Mouse (Mus musculus): ENCODE data around the gene Kifc3.
A peak's percentile ranks its signal among the peaks of the same experiment; 100 is the strongest.

Kifc3 gene

DNA sequence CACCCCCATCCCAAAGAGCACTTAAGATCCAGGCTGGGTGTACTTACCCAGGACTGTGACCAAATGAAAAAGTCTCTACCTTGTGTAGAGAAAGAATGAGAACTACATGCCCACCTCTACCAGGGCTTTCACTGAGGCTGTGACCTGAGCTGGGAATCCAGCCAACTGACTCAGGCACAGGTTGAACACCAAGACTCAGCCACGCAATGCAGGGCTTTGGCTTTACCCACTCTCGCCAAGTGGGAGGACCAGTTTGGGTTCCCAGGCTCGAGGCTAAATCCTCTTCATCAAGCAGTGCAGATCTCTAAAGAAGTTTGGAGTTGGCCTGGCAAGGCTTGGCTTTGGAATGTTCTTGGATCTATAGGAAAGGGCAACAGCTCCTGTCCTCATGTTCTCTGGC lies 127.1 kb downstream of the Kifc3 start:
- no peak for DNase-seq (ENCODE audit: low spot score in 2 of 2)

DNA sequence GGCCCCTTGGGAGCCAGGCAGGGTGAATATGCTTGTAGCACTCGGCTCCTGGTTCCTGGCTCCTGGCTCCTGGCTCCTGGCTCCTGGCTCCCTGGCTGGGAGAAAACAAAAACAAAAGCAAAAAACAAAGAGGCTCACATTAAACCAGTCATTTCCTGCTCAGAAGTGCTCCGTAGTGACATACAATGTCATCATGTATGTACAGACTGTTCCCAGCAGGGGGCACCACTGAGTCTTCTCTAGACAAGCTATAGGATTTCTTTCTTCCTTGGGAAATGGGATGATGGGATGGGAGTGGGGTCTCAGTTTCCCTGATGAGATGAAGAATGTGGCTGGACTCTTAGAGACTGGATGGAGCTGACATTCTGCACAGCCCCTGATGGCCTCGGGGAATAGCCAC lies 135.0 kb downstream of the Kifc3 start:
- DNase-seq (ENCODE audit: low spot score in 2 of 2) = peak in 1 of 2 experiments; percentile 45

DNA sequence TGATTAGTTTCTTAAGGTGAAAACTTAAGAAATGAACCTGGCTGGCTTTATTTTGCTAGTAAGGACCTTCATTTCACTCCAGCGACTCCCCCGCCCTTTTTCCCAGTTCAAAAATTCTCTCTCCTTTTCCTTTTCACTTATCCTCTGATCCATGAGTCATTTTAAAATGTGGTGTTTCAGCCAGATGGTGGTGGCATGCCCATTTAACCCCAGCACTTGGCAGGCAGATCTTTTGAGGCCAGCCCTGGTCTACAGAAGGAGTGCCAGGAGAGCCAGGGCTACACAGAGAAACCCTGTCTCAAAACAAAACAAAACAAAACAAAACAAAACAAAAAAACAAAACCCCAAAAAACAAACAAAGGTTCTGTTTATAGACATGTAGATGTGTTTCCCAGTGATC lies 138.1 kb downstream of the Kifc3 start:
- DNase-seq (ENCODE audit: low spot score in 2 of 2) = no peak

DNA sequence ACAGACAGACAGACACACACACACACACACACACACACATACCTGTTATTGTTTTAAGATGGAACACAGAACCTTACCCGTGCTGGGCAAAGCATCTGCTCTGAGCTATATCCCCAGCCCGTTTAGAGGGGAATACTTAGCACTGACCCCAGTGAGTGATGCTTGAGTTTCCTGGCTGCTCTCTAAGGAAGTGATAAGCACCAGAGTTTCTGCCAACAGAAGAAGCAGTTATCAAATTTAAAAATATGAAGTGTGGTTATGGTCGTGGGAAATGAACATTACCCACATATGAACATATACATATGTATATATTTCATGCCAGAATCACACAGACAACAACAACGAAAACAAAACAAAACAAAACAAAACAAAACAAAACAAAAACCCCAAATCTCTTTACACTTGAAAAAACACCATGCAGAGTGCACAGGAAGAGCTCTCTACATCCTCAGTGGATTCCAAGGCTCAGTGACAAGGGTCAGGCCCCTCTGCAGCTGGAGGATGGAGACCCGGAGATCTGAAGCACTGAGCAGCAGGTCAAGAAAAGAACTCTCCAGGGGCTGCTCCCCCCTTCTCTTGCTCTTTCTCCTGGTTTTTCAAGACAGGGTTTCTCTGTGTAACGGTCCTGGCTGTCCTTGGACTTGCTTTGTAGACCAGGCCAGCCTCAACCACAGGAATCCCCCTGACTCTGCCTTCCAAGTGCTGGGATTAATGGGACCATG lies 142.6 kb downstream of the Kifc3 start:
- no peak for DNase-seq (ENCODE audit: low spot score in 2 of 2)

DNA sequence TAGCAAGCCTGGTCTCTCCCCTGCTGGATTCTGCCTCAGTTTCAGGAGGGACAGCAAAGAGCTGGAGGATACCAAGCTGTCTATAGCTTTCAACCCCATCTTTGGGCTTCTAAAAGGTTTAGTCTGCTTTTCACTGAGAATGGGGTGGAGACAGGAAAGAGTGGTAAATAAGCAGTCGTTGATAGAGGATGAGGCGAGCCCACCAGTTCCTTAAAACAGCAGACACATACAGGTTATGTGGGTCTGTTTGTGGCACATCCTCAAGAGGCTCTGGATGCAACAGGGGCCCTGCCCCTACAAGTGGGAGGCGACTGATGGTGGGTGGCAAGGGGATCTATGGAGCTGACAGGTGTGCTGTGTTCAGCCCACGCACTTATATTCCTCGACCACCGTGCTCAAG lies 144.0 kb downstream of the Kifc3 start:
- DNase-seq (ENCODE audit: low spot score in 2 of 2) = no peak

DNA sequence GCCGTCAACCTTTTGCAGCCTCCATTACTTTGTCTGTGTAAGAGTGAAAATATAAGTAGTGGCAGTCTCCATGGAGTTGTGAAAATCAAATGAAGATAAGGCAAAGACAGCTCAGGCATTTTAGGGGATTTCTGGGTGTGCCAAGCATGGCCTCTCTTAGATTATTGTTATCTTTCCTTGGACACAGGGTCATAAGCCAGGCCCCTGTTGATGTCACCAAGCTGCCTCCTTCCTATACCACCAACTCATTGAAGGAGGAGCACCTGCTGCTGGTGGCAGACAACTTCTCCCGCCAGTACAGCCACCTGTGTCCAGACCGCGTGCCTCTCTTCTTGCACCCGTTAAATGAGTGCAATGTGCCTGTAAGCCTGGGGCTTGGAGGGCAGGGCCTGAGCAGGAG lies 146.2 kb downstream of the Kifc3 start:
- no peak for DNase-seq (ENCODE audit: low spot score in 2 of 2)

DNA sequence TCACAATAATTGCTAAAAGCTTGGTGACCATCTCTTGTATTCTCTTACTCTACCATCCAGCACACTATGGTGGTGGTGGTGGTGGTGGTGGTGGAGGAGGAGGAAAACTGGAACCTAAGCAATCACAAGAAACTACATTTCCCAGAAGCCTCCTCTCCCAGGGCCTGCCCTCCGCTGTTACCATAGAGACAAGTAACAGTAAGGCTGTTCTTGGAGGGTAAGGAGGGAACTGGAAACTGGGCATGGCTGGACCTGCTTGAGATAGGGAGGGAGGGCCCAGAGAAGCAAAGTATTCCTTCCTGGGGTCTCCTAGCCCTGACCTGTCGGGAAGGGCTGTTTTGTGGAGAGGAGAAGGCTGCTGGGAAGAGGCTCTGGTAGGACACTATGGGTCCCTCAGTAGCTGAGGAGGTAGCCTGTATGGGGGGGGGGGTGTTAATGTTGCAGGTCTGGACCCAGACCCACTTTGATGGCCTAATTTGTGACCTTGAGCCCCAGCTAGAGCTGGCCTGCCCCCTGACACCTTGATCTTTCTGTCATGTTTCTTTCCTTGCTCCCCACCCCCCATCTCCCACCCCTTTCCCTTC lies 147.6 kb downstream of the Kifc3 start, which contains the start of gene Drc7:
Gene Drc7 (plus strand): TSS at position 177 of the 584 bp plus-strand sequence.
- DNase-seq (ENCODE audit: low spot score in 2 of 2) = peak in 1 of 2 experiments; percentile 17

DNA sequence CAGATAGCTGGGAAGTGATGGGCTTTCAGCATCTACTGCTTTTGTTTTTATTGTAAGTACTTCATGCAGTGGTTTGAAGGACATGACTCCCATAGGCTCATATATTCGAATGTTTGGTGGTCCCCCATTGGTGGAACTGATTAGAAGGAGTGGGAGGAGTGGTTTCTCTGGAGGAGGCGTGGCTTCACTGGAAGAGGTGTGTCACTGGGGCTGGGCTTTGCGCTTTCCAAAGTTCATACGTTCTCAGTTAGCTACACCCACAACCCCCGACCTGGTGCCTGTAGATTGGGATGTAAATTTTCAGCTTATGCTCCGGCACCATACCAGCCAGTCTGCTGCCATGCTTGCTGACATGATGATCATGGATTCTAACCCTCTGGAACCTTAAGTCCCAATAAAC lies 148.2 kb downstream of the Kifc3 start:
- no peak for DNase-seq (ENCODE audit: low spot score in 2 of 2)

Measured in left cerebral cortex, adult 9 months (tissue).